Mouse (Mus musculus) cortical plate, adult 2 months (tissue): ENCODE data around the gene Dgat2l6.

Experiments used
- CTCF ChIP-seq: fragments of 200-500 bp; IDR thresholded peaks from 2 replicates; pipeline ENCODE4 v1.5.1; 2011; ENCODE audit warnings: mild to moderate bottlenecking, control low read depth, low read length; ENCODE audit not compliant: insufficient read depth; ENCODE audit errors: extremely low read depth
- POLR2A ChIP-seq: fragments of 200-500 bp; IDR thresholded peaks from 2 replicates; pipeline ENCODE4 v1.6.1; 2011; ENCODE audit warnings: mild to moderate bottlenecking, low read length, control low read depth; ENCODE audit not compliant: insufficient read depth; ENCODE audit errors: extremely low read depth

DNA sequence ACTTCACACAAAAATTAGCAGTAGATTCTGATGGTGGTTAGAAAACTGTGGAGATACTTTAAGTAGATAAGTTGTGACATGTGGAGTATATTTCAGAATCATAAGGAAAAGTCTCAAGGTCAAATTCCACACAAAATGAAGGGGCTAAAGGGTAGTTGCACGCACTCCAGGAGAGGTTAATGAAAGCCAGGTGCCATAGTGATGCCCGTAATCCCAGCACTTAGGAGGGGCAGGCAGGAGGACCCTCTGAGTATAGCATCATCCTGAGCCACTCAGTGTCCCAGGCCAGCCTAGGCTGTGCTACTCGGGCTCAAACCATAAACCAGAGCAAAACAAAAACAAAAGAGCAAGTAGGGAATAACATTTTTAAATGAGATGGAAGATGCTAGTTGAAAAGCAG lies 14.7 kb upstream of the Dgat2l6 start:
- TF ChIP-seq CTCF (no peak), POLR2A (no peak)
